Mouse (Mus musculus) liver, adult 2 months (tissue): ENCODE measurements at regions not wholly inside any gene's neighbourhood (a gene's known extent, or its start where the extent isn't known, plus 50 kb on each side); places are given as distances from the start of the nearest gene placed in this dataset.

Experiments used
- DNase-seq: peaks from one replicate; pipeline ENCODE4 v3.0.0-alpha.2; 2011; ENCODE audit warnings: low read depth, low spot score; ENCODE audit errors: extremely low read depth
- H3K27ac ChIP-seq: fragments of 200-500 bp; replicated peaks from 2 replicates; pipeline ENCODE4 v1.5.1; 2012; ENCODE audit warnings: low read depth, mild to moderate bottlenecking, control low read depth, inconsistent platforms, low read length; ENCODE audit not compliant: insufficient read depth
- H3K27me3 ChIP-seq: fragments of 200-500 bp; 2 replicates; pipeline ENCODE4 v1.6.1; 2012; ENCODE audit warnings: mild to moderate bottlenecking, moderate library complexity, low read length, inconsistent platforms; ENCODE audit not compliant: control insufficient read depth, insufficient read depth
- H3K36me3 ChIP-seq: fragments of 200-500 bp; 2 replicates; pipeline ENCODE4 v1.6.1; 2012; ENCODE audit warnings: low read length, inconsistent platforms; ENCODE audit not compliant: control insufficient read depth, insufficient read depth
- H3K4me1 ChIP-seq: fragments of 200-500 bp; 2 replicates; pipeline ENCODE4 v1.6.1; 2011; ENCODE audit warnings: low read length; ENCODE audit not compliant: control insufficient read depth, insufficient read depth
- H3K4me3 ChIP-seq: fragments of 200-500 bp; 2 replicates; pipeline ENCODE4 v1.5.1; 2011; ENCODE audit warnings: low read depth, mild to moderate bottlenecking, control low read depth, low read length, moderate library complexity; ENCODE audit not compliant: insufficient read depth
- H3K79me2 ChIP-seq: fragments of 200-500 bp; 2 replicates; pipeline ENCODE4 v1.6.1; 2012; ENCODE audit warnings: inconsistent platforms, mild to moderate bottlenecking, low read length, moderate library complexity; ENCODE audit not compliant: control insufficient read depth, insufficient read depth
- H3K9ac ChIP-seq: fragments of 200-500 bp; 2 replicates; pipeline ENCODE4 v1.6.1; 2012; ENCODE audit warnings: low read depth, mild to moderate bottlenecking, control low read depth, inconsistent platforms, low read length
- CTCF ChIP-seq: fragments of 200-500 bp; IDR thresholded peaks from 2 replicates; pipeline ENCODE4 v1.5.1; 2011; ENCODE audit warnings: low read depth, low read length, control low read depth
- POLR2A ChIP-seq: fragments of 200-500 bp; IDR thresholded peaks from 2 replicates; pipeline ENCODE4 v1.6.1; 2011; ENCODE audit warnings: low read length, control low read depth; ENCODE audit not compliant: insufficient read depth; ENCODE audit errors: extremely low read depth
- WGBS: fragments of 180-500 bp; shearing (Covaris S2); methylation state at CpG from one replicate; pipeline ENCODE4 v1.1.7; 2018; 5-methylcytosine and 5-hydroxymethylcytosine counted together

DNA sequence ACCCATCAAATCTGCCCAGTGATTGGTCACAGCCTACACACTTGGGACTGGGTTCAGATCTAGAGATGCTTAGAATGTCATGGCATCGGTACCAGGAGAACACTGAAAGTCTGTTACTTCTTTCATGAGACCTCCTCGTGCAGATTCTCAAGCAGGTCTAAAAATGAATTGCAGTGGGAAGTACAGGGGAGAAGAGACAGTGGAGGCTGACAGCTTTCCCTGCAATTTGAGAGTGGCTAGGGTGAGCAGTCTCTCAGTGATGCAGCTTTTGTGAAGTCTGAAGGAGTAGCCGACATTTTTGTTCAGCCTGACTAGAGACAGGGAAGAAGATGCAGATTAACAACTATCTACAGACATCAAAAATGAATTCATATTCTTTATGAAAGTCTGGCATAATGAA, 112.5 kb downstream of the Fam198b start:
- H3K9ac ChIP-seq = no peak overlapping the region
- H3K27me3 ChIP-seq = no peaks in the 10 kb centered on the region
- no peaks in the 10 kb centered on the region for H3K79me2 ChIP-seq
- H3K36me3 ChIP-seq = no peaks in the 10 kb centered on the region
- H3K4me1 ChIP-seq = no peaks in the 10 kb centered on the region
- no peak overlapping the region for H3K27ac ChIP-seq
- DNase-seq = no peak
- H3K4me3 ChIP-seq = no peak overlapping the region
- 85% methylated on average over 3 of the region's 3 CpGs for WGBS
- TF ChIP-seq POLR2A (no peak), CTCF (no peak)

DNA sequence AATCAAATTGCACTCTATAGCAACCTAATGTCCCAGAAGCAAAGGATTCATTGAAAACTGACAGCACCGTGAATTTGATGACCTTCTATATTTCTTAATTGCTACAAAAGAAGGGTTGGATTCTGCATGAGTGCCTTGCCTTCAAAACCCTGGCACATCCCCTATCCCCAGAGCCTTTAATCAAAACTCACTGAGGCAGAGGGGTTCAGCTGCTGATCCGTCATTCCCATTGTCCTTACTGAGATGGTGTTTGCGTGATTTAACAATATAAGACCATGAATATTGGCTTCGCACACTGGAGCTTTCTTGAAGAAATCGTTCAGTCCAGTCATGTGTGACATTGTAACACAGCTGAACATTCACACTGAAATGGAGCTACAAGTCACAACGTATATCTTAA, 118.0 kb downstream of the Fam198b start:
- H3K4me1 ChIP-seq = no peaks in the 10 kb centered on the region
- DNase-seq = no peak
- no peak overlapping the region for H3K4me3 ChIP-seq
- no peaks in the 10 kb centered on the region for H3K27me3 ChIP-seq
- 94% methylated on average over 6 of the region's 6 CpGs for WGBS
- no peaks in the 10 kb centered on the region for H3K36me3 ChIP-seq
- no peaks in the 10 kb centered on the region for H3K79me2 ChIP-seq
- TF ChIP-seq POLR2A (no peak), CTCF (no peak)
- no peak overlapping the region for H3K9ac ChIP-seq
- H3K27ac ChIP-seq = no peak overlapping the region

DNA sequence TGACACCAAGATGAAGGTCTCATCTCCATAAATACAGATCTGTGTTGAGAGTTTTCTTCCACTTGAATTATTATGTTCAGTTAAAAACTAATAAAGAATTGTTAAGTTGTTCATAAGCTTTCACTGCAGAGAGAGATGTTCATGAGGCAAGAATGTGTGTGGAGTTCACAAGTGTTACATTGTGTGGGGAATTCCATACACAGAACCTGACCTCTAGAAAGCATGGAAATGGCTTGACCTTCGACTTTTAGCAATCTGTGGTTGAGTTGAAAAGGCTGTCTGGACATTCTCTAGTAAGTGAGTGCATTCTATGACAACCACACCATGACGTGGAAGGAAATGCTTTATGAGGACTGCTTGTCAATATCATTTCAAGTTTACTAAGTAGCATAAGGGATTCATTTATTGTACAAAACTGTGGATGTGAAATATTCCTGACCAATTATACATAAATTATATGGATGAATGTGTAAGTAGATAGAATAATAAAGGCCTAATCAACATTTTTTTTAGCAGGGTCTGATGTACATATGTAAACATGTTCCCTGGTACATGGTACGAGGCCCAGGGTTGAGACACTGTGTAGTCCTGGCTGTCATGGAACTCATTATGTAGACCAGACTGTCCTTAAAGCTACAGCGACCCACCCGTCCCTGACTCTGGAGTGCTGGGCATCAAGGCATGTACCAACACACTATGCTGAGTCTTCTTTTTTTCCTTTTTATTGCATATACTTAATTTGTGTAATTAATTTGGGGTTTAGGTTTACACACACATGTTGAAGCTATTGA, 119.2 kb downstream of the Fam198b start:
- Histone ChIP-seq H3K4me1 (no peaks in the 10 kb centered on the region), H3K27ac (no peak overlapping the region), H3K4me3 (no peak overlapping the region), H3K79me2 (no peaks in the 10 kb centered on the region), H3K9ac (no peak overlapping the region), H3K27me3 (no peaks in the 10 kb centered on the region), H3K36me3 (no peaks in the 10 kb centered on the region)
- no peak for DNase-seq
- 80% methylated on average over 5 of the region's 5 CpGs for WGBS
- TF ChIP-seq CTCF (no peak), POLR2A (no peak)

DNA sequence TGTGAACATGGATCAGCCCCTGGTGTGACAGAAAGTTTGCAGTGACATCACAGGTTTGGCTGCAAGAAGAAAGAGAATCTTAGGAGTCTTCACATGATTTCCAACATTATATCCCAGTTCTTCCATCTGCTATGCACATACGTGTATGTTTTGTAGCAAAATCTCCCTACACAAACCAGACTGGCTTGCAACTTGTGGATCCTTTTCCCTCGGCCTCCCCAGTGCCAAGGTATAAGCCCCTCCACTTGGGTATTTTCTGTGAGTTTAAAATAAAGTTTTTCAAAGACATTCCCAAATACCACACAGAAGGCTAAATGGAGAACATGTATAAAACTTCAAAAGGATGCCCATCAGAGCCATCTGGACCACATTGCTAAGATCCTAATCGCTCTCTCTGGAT, 120.2 kb downstream of the Fam198b start:
- no peak overlapping the region for H3K4me3 ChIP-seq
- no peaks in the 10 kb centered on the region for H3K4me1 ChIP-seq
- no peaks in the 10 kb centered on the region for H3K36me3 ChIP-seq
- TF ChIP-seq POLR2A (no peak), CTCF (no peak)
- DNase-seq = no peak
- H3K79me2 ChIP-seq = no peaks in the 10 kb centered on the region
- H3K9ac ChIP-seq = no peak overlapping the region
- 89% methylated on average over 3 of the region's 3 CpGs for WGBS
- no peaks in the 10 kb centered on the region for H3K27me3 ChIP-seq
- no peak overlapping the region for H3K27ac ChIP-seq

DNA sequence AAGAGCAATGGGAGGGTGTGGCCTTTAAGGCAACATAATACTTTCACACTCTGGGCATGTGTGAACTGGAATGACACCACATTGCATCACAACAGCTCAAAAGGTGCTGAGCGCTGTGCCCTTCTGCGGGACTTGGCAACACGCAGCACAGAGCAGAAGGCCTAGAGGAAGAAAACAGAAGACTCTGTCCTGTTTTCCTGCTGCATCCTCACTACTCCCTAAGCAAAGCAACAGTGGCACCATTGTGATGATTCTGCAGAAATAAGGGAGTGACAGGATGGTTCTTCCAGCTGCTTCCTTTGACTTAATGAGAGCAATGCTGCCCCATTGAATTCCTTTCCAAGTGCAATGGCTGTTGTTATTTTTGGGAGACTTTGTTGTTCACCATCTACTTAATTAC, 120.6 kb downstream of the Fam198b start:
- no peak overlapping the region for H3K9ac ChIP-seq
- TF ChIP-seq CTCF (no peak), POLR2A (no peak)
- no peaks in the 10 kb centered on the region for H3K4me1 ChIP-seq
- H3K36me3 ChIP-seq = no peaks in the 10 kb centered on the region
- no peaks in the 10 kb centered on the region for H3K27me3 ChIP-seq
- no peak overlapping the region for H3K4me3 ChIP-seq
- H3K27ac ChIP-seq = no peak overlapping the region
- no peak for DNase-seq
- no peaks in the 10 kb centered on the region for H3K79me2 ChIP-seq
- 41% methylated on average over 3 of the region's 3 CpGs for WGBS

DNA sequence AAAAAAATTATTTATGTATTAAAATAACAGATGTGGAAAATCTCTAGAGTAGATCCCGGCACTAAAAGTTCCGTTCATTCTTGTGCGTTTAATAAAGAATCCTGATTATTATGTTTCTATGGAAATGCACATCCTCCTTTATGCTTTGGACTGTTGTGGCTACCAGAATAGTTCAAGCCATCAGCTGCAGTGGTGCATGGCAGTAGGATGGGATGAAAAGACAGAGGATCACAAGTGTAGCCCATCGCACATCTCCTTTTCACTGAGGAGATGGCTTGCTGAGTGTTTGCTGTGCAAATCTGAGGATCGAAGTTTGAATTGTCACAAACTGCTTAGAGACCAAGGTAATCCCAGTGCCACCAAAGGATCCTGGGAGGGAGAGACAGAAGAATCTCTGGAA, 121.0 kb downstream of the Fam198b start:
- TF ChIP-seq POLR2A = no peak
- no peak overlapping the region for H3K27ac ChIP-seq
- no peaks in the 10 kb centered on the region for H3K36me3 ChIP-seq
- H3K79me2 ChIP-seq = no peaks in the 10 kb centered on the region
- H3K4me3 ChIP-seq = no peak overlapping the region
- H3K4me1 ChIP-seq = no peaks in the 10 kb centered on the region
- DNase-seq = no peak
- whole genome bisulfite sequencing = 81% methylated on average over 5 of the region's 5 CpGs
- H3K27me3 ChIP-seq = no peaks in the 10 kb centered on the region
- H3K9ac ChIP-seq = no peak overlapping the region
